Mouse (Mus musculus): ENCODE measurements around the gene Carmil1. TPM values are rescaled to one million over a fixed set of nuclear protein-coding genes. Genes with fewer than 3 reads are reported as not detected.
"Not testable (repeated sequence)": the region's sequence is repeated elsewhere in the genome, so short reads cannot be mapped to it uniquely, and the experiment has no call there.

Gene Carmil1
- total RNA-seq, 2 experiments from 2014 or later: 3.8 to 4.9 TPM

DNA sequence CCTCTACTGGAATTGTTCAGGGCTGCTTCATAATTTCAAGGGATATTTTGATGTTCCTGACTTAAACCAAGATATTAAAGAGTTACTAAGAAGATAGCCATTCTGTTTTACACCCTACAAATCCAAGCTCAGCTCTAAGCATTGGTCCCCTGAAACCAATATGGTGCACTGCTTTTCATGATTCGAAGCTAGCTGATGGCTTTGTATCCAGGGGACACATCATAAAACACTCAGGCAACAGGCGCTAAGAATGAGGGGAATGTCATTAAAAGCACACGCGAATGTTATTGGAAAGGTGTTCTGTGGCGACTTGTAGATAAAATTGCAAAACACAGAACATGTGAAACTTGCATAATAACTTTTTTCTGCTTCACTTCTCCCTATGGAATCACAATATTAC lies 174.8 kb downstream of the Carmil1 start:
- ATAC-seq (replicated peaks; ENCODE audit: poor library complexity): no peak

DNA sequence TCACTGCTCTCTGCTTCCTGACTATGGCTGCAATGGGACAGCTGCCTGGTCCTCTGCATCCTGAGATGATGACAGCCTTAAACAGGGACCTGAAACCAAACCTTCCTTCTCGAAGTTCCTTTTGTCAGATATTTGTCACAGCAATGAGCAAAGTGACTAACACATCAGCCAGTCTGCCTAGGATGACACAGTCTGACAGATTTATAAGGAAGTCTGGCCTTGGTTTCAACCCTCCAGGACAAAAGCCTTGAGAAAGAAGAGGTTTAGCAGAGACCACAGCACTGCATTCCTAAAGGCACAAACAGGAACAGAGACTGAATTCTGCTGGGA lies 175.3 kb downstream of the Carmil1 start:
- ATAC-seq (replicated peaks; ENCODE audit: poor library complexity): peak; percentile 69

GRCm38 (mm10) chr13:24104611-24105339 lies 175.8 kb downstream of the Carmil1 start:
- ATAC-seq (replicated peaks; ENCODE audit: poor library complexity): not testable (repeated sequence)

DNA sequence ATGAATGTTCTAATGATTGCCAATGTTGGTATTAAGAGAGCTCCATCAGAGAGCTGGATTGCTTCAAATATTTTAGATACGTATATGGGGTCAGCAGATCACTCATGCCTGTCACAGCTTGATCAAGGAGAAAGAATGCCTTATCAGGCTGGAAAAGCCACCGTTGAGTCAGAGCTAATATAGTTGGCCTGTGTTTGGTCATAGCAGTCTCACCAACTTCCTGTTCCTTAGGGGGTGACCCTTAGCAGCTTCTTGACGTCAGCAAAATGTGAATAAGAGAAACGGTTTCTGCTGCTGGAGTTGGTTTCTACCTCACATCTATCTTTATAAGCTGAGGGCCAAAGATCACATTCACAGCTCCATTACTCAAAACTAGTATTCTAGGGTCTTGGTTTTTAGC lies 176.6 kb downstream of the Carmil1 start:
- peak; percentile 64 for ATAC-seq (replicated peaks; ENCODE audit: poor library complexity)

GRCm38 (mm10) chr13:24103152-24103551 lies 177.4 kb downstream of the Carmil1 start:
- ATAC-seq (replicated peaks; ENCODE audit: poor library complexity): peak; percentile 41

- no peak for ATAC-seq (replicated peaks; ENCODE audit: poor library complexity)
These were observed 178.3 kb downstream of the Carmil1 start for GRCm38 (mm10) chr13:24102256-24102655.

GRCm38 (mm10) chr13:24101157-24102130 lies 179.2 kb downstream of the Carmil1 start:
- no peak for ATAC-seq (replicated peaks; ENCODE audit: poor library complexity)

DNA sequence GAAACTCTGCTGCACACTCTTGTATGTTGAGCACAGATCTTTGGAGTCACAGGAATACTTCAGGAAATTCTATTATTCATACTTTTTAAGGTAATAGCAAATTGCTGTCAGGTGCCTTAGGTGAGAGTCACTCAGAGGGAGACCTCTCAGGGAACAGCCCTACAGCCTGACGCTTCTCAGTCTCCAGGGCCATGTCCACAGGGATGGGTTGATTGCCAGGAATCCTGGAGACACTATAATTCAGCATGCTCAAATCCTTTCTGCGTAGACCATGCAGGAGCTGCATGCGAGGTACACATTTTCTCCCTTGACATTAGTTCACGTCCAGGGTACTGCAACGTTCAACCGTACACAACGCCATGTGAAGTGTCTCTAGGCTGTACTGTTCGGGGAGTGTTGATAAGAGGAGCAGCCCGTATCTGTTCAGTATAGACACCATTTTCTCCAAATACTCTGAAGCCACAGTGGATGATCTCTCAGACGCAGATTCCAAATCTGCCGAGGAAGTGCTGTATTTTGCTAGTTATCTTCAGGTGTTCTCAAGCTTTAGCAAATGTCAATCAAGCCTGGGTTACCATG lies 180.0 kb downstream of the Carmil1 start:
- no peak for ATAC-seq (replicated peaks; ENCODE audit: poor library complexity)

DNA sequence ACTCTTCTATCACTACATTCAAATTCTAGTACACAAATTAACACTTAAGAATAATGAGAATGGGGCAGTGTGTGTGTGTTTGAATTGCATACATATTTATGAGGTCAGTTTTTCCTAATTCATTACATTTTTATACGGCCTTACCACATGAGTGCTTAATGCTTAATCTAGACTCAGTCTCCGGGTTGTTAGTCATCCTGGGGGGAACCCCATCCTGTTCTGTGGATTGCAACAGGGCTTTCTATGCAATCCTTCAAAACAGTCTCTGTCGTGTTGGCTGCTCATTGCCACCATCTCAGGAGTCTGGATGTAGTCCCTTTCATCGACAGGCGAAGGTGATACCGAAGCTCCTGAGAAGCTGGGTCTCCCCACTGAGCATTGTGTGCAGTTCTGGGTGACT lies 184.0 kb downstream of the Carmil1 start:
- ATAC-seq (replicated peaks; ENCODE audit: poor library complexity): 0 out of 2 replicates have a peak, but pooled peaks have one; percentile 13

- ATAC-seq (replicated peaks; ENCODE audit: poor library complexity): peak; percentile 93
These were observed 185.6 kb downstream of the Carmil1 start for GRCm38 (mm10) chr13:24094825-24095547.

DNA sequence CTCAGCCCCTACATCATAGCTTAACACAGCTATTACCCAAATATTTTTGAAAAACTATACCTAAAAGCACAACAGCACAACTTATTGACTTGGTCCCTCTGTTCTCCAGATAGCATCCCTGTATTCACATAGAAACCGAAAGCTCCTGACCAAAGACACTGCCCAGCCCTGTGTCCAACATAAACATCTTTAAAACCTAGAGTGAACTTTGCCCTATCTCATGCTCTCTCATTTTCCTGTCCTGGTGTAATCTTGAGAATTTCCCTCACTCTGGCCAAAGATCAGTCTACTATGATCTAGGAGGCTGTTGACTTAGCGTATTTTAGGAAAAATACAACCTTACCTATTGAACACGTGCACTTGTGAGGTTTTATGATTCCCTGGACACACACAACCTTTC lies 187.5 kb downstream of the Carmil1 start:
- ATAC-seq (replicated peaks; ENCODE audit: poor library complexity): no peak

- peak; percentile 47 for ATAC-seq (replicated peaks; ENCODE audit: poor library complexity)
These were observed 188.5 kb downstream of the Carmil1 start for GRCm38 (mm10) chr13:24092073-24092472.

DNA sequence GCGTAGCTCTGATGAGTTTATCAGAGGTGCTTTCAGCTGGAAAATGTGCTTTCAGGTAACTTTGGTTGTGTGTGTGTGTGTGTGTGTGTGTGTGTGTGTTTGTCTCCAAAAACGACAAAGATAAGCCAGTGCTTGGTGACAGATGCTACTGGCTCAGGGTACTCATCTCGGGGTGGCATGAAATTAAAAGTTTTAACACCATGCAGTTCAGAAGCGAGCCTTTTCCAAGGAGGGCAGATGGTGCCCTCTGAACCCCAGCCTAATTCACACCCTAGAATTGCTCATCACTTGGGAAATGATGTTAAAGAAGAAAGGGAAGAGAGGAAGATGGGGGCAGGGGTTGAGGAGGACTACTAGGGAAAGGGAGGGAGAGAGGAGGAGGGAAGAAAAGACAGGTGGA lies 198.4 kb downstream of the Carmil1 start:
- no peak for ATAC-seq (replicated peaks; ENCODE audit: poor library complexity)

- ATAC-seq (replicated peaks; ENCODE audit: poor library complexity): no peak
These were observed 198.9 kb downstream of the Carmil1 start for GRCm38 (mm10) chr13:24081698-24082097.

- ATAC-seq (replicated peaks; ENCODE audit: poor library complexity): no peak
These were observed 208.0 kb downstream of the Carmil1 start for GRCm38 (mm10) chr13:24072588-24072987.

GRCm38 (mm10) chr13:24067553-24067952 lies 213.0 kb downstream of the Carmil1 start:
- no peak for ATAC-seq (replicated peaks; ENCODE audit: poor library complexity)

- ATAC-seq (replicated peaks; ENCODE audit: poor library complexity): no peak
These were observed 215.1 kb downstream of the Carmil1 start for GRCm38 (mm10) chr13:24065536-24065935.

DNA sequence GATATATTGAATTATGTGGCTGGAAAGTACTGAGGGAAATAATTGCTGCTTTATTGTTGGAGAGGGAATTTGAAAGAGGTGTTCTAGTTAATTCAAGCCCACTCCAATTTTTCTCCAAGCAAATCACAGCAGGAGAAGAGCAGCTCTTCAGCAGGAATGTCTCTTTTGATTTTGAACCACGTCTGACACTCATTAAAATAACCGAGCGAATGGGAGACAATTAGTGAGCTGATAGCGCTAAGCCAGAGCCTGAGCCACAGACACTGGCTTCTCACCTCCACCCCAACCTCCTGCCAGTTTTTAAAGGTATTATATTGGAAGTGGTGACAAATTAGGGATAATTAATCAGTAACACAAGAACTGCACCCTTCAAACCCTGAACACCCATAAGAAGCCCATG lies 217.8 kb downstream of the Carmil1 start:
- no peak for ATAC-seq (replicated peaks; ENCODE audit: poor library complexity)

DNA sequence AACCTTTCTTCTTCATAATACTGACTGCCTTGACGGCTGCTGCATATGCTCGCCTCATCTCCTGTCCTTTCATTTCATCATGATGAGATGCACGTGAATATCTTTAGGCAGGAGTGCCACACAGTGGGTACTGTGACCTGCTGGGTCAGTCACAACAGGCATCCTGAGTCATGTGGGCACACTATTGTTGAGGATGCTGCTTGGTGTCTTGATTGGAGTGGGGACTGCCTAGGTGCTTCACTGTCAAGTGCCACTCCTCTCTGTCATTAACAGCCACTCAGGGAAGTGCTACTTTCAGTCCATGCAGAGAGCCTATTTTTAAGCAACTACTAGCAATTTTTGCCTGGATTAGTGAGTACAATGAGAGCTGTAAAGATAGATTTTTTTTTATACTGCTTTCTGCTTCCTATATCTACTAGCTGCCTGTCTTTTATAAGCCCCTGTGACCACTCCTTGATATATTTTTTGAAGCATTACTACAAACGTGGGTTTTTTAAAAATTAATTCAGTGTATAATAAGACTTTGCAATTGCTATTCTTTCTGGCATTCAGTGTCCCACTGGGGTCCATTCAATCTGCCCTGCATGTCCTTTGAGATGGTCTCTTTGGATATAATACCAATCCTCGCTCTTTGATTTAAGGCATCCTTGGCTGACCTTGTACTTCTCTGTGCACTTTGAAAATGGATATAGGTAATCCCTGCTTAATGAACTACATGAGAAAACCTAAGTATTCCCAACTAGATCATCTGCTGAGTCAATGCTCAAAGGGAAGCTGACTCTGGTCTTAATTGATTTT lies 225.3 kb downstream of the Carmil1 start:
- ATAC-seq (replicated peaks; ENCODE audit: poor library complexity): no peak

- no peak for ATAC-seq (replicated peaks; ENCODE audit: poor library complexity)
These were observed 229.1 kb downstream of the Carmil1 start for GRCm38 (mm10) chr13:24051496-24051895.
